Mouse (Mus musculus) heart, adult 10 weeks (tissue): ENCODE data around the gene Entpd5. TPM values are rescaled to one million over a fixed set of nuclear protein-coding genes. Genes with fewer than 3 reads are reported as not detected.

Source experiments
- polyA plus RNA-seq: library from polyadenylated mRNA; stranded (reverse); fragments of 350-450 nt; fragmentation: Illumina TruSeq; extraction: RNeasy Lipid Tissue Mini Kit (QIAGEN cat#74804); gene quantifications from one replicate; pipeline ENCODE4 v1.2.3, GENCODE M21; 2014; ENCODE audit warnings: low read depth, low replicate concordance

Gene Entpd5
- polyA plus RNA-seq: 90.1 TPM

GRCm38 (mm10) chr12:84408819-84409507, at the start of gene Entpd5, which contains the start of gene Bbof1:
TSS of gene Entpd5 (minus strand) at chr12:84409029.
TSS of gene Bbof1 (plus strand) at chr12:84409071.

GRCm38 (mm10) chr12:84450718-84451646, 42.2 kb upstream of the Entpd5 start, which contains the start of the genes Aldh6a1 and Lin52:
TSS of gene Aldh6a1 (minus strand) at chr12:84451004.
TSS of gene Lin52 (plus strand) at chr12:84451422.

GRCm38 (mm10) chr12:84416834-84417604, 8.2 kb upstream of the Entpd5 start, which contains the start of gene Rnf113a2:
TSS of gene Rnf113a2 (plus strand) at chr12:84417196.

GRCm38 (mm10) chr12:84361555-84362489, 47.0 kb downstream of the Entpd5 start, which contains the start of the genes Coq6 and Fam161b:
TSS of gene Coq6 (plus strand) at chr12:84361657.
TSS of gene Fam161b (minus strand) at chr12:84361833.

Other genes with a start within 250 kb of the Entpd5 start
- 8.2 TPM for gene Elmsan1, start 190.1 kb downstream of the Entpd5 start, polyA plus RNA-seq
- gene Ptgr2, start 123.8 kb downstream of the Entpd5 start, polyA plus RNA-seq: 238 TPM
- gene Zfp410, start 92.2 kb downstream of the Entpd5 start, polyA plus RNA-seq: 32.7 TPM
- gene Coq6, start 47.4 kb downstream of the Entpd5 start, polyA plus RNA-seq: 77.1 TPM
- 12.6 TPM for gene Fam161b, start 47.2 kb downstream of the Entpd5 start, polyA plus RNA-seq
- gene Bbof1, start within 50 bp of the Entpd5 start, polyA plus RNA-seq: 3.0 TPM
- gene Rnf113a2, start 8.2 kb upstream of the Entpd5 start, polyA plus RNA-seq: 15.1 TPM
- 228 TPM for gene Aldh6a1, start 42.0 kb upstream of the Entpd5 start, polyA plus RNA-seq
- gene Lin52, start 42.4 kb upstream of the Entpd5 start, polyA plus RNA-seq: 14.8 TPM
- gene Vsx2, start 160.7 kb upstream of the Entpd5 start, polyA plus RNA-seq: not detected
- gene Abcd4, start 208.4 kb upstream of the Entpd5 start, polyA plus RNA-seq: 9.7 TPM
- not detected for gene Vrtn, start 232.0 kb upstream of the Entpd5 start, polyA plus RNA-seq